In genomic region chr11:118091002-118091670, GRCm38 (mm10) we compare ENCODE assay signal across 13 mouse cellular contexts. TPM values are rescaled to one million over a fixed set of nuclear protein-coding genes. Genes with fewer than 3 reads are reported as not detected.
DNase-seq lines count a peak whose midpoint lies in the region; ATAC-seq and TF ChIP-seq lines count a peak whose summit lies in the region.
"Had no signal": no experiment of that assay in that cellular context is flagged by ENCODE, and none has a peak within 500 bp of the region (broad histone marks: within the 10 kb centered on the region; RNA-seq: fewer than 3 reads in every experiment).

No protein-coding gene starts in this region.

- H3K36me3 ChIP-seq in G1E (replicated peaks), result no peaks in the 10 kb centered on the region
- H3K36me3 ChIP-seq in limb, embryonic 10.5 days, result no peaks in the 10 kb centered on the region
- no peaks in the 10 kb centered on the region for H3K36me3 ChIP-seq in kidney, embryonic 15.5 days
- H3K36me3 ChIP-seq: liver, embryonic 13.5 days; stomach, embryonic 15.5 days had no signal

- no peak for ATAC-seq in G1E (ENCODE audit: extremely low read depth, insufficient number of reproducible peaks, low FRiP score, poor library complexity, severe bottlenecking)
- no peak for ATAC-seq in kidney, embryonic 15.5 days (replicated peaks; ENCODE audit: low FRiP score)

- no peaks in the 10 kb centered on the region for H3K4me1 ChIP-seq in G1E (ENCODE audit: insufficient read depth, low read depth, low read length)
- peaks cover 17% of the 10 kb centered on the region for H3K4me1 ChIP-seq in limb, embryonic 10.5 days
- peaks cover 10% of the 10 kb centered on the region for H3K4me1 ChIP-seq in kidney, embryonic 15.5 days
- H3K4me1 ChIP-seq: liver, embryonic 13.5 days; stomach, embryonic 15.5 days had no signal

- intact Hi-C loops in left cerebral cortex, adult 2 months (cut with DNase I), result no loop called here

- no peak overlapping the region for H3K4me3 ChIP-seq in left cerebral cortex, adult 2 months
- H3K4me3 ChIP-seq in G1E (ENCODE audit: low read depth, low read length), result no peak overlapping the region
- H3K4me3 ChIP-seq in limb, embryonic 10.5 days, result no peak overlapping the region
- no peak overlapping the region for H3K4me3 ChIP-seq in kidney, embryonic 15.5 days (replicated peaks)
- H3K4me3 ChIP-seq: liver, embryonic 13.5 days; stomach, embryonic 15.5 days had no signal

- no peak for DNase-seq in left cerebral cortex, adult 2 months (ENCODE audit: extremely low spot score in 1 of 2, low spot score in 2 of 2)
- no peak for DNase-seq in left cerebral cortex, adult 8-10 months (ENCODE audit: low spot score in 2 of 2)
- DNase-seq in B cell, adult 2 months, result peak; percentile 42 to 49
- DNase-seq in G1E (ENCODE audit: low spot score), result no peak
- DNase-seq in limb, embryonic 10.5 days (ENCODE audit: low spot score), result peak; percentile 43
- no peak for DNase-seq in right cerebral cortex, postnatal 14 days
- DNase-seq in embryo, embryonic 9.5 days (ENCODE audit: extremely low spot score), result no peak
- DNase-seq: adrenal gland, postnatal 36 days; heart, adult 18-20 months; kidney, adult 11 months; liver, embryonic 13.5 days had no signal

- 85% methylated on average over 23 of the region's 23 CpGs for WGBS in limb, embryonic 10.5 days
- WGBS in kidney, embryonic 15.5 days, result 90% methylated on average over 23 of the region's 23 CpGs

- no peak overlapping the region for H3K9ac ChIP-seq in kidney, embryonic 15.5 days
- H3K9ac ChIP-seq: liver, embryonic 13.5 days; stomach, embryonic 15.5 days had no signal

- H3K9me3 ChIP-seq in G1E (replicated peaks), result peaks cover 4% of the 10 kb centered on the region; the same call in 1 of the 2 replicates
- H3K9me3 ChIP-seq in limb, embryonic 10.5 days (replicated peaks), result 0 out of 2 replicates have a peak, but pooled peaks cover 2% of the 10 kb centered on the region
- H3K9me3 ChIP-seq in kidney, embryonic 15.5 days (replicated peaks), result peaks cover 7% of the 10 kb centered on the region; the same call in 1 of the 2 replicates
- H3K9me3 ChIP-seq: liver, embryonic 13.5 days; stomach, embryonic 15.5 days had no signal

- H3K27ac ChIP-seq in left cerebral cortex, adult 2 months, result no peak overlapping the region
- H3K27ac ChIP-seq in limb, embryonic 10.5 days, result no peak overlapping the region
- no peak overlapping the region for H3K27ac ChIP-seq in kidney, embryonic 15.5 days
- H3K27ac ChIP-seq: liver, embryonic 13.5 days; stomach, embryonic 15.5 days had no signal

- peaks cover 18% of the 10 kb centered on the region; the same call in 1 of the 2 replicates for H3K27me3 ChIP-seq in G1E (ENCODE audit: insufficient read depth, low read length)
- no peaks in the 10 kb centered on the region for H3K27me3 ChIP-seq in limb, embryonic 10.5 days (ENCODE audit: low read depth, poor library complexity, severe bottlenecking)
- H3K27me3 ChIP-seq in kidney, embryonic 15.5 days, result no peaks in the 10 kb centered on the region
- H3K27me3 ChIP-seq: liver, embryonic 13.5 days; stomach, embryonic 15.5 days had no signal

- TF ChIP-seq CTCF in left cerebral cortex, adult 2 months (IDR thresholded peaks at IDR 0.05), result peak; percentile 45
- TF ChIP-seq CTCF in G1E (IDR thresholded peaks at IDR 0.05; ENCODE audit: low read depth, low read length), result 0 out of 2 replicates have a peak, but pooled peaks have one; percentile 64

- no peak overlapping the region for H3K4me2 ChIP-seq in kidney, embryonic 15.5 days
- H3K4me2 ChIP-seq: liver, embryonic 13.5 days; stomach, embryonic 15.5 days had no signal

RNA-seq across cellular contexts. Expression of gene Dnah17, which starts 39.3 kb away (rescaled TPM):
- total RNA-seq in left cerebral cortex, adult 2 months (2021), result under 1 TPM; 0.05 to 0.16 TPM
- under 1 TPM; 0.07 to 0.34 (median 0.13) TPM for total RNA-seq in left cerebral cortex, adult 8-10 months (2022)
- total RNA-seq in G1E (2014; fragmentation: Nextera tagmentation) (not detected in 2 replicates), G1E (2017) (0.11 TPM in 1 of 2 replicates, not detected in the other)
- not detected in 2 replicates for polyA plus RNA-seq in G1E (2012)
- 0.23 and 0.24 TPM in 2 replicates for polyA plus RNA-seq in limb, embryonic 10.5 days (2016; fragmentation: Nextera tagmentation; extraction: Ambion mirVana)
- polyA plus RNA-seq in kidney, embryonic 15.5 days (2015; fragmentation: Nextera tagmentation; extraction: Ambion mirVana), result 0.17 and 0.22 TPM in 2 replicates

Comparison
In these comparisons a context has a peak if more than half of its experiments do, and no peak if none do; other contexts are left out.
1. DNase-seq: peak in B cell, adult 2 months (2 of 2) and limb, embryonic 10.5 days (single experiment); none in left cerebral cortex, adult 2 months (0 of 2), left cerebral cortex, adult 8-10 months (0 of 2), G1E (single experiment), right cerebral cortex, postnatal 14 days (single experiment) and embryo, embryonic 9.5 days (single experiment).